Mouse (Mus musculus) spleen, adult 12 weeks (tissue): ENCODE data around the gene 1700003F12Rik.

Experiments
- DNase-seq: peaks from one replicate; pipeline ENCODE4 v3.0.0; 2022; ENCODE audit warnings: low spot score

1700003F12Rik gene

DNA sequence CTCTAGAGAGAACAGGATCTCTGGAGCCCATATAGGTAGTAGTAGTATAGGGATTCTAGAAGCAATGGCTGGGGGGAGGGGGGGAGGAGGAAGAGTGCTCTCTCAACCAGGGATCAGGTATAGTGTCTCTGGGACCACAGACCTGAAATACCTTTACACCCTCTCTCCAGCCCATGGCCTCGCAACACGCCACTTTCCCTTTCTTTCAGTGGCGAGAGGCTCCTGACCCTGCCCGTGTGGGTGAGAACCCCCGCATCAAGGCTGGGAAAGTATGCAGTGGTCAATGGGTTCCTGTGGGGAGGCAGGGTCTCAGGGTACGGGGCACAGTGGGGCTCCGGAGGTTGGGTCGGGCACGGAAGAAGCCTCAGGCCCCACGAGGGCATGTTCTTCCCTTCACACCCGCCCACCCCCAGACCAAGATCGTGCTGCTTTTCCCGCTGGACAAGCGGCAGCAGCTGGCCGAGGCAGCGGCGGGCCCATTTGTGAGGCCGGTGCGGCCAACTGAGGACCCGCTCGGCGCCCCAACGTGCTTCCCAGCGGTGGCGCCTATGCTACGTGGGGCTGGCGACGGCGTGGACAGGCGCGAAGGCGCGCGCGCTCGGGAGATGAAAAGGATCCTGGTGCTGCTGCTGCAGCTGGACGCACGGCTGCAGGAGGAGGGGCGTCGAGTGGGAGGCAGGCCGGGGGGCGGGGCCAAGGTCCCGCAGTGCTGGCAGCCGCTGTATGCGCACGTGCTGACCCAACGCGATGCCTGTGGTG is 2.4 kb downstream of the 1700003F12Rik start:
- peak; percentile 31 for DNase-seq

DNA sequence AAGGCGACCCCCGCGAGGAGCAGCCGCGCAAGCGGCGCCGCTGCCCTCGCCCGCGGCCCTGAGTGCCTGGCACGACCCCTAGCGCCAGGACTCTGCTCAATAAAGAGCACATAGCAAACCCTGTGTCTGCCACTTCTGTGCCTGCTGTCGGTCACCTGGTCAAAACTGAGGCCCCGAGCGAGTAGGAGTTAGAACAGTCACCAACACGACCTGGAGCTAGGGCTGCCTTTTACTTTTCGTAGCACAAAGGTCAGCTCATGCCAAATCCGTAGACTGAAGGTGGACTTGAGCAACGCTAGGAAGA is 3.0 kb downstream of the 1700003F12Rik start:
- DNase-seq, result no peak

- no peak for DNase-seq
Measured at GRCm38 (mm10) chr2:154550937-154551336, 4.1 kb downstream of the 1700003F12Rik start.

- no peak for DNase-seq
Measured at GRCm38 (mm10) chr2:154551476-154551875, 4.6 kb downstream of the 1700003F12Rik start, which contains the start of gene Actl10. Actl10 (plus strand) TSS chr2:154551776.

GRCm38 (mm10) chr2:154551927-154552326 is 5.0 kb downstream of the 1700003F12Rik start:
- no peak for DNase-seq

- peak; percentile 30 for DNase-seq
Measured at GRCm38 (mm10) chr2:154552424-154552907, 5.6 kb downstream of the 1700003F12Rik start.

DNA sequence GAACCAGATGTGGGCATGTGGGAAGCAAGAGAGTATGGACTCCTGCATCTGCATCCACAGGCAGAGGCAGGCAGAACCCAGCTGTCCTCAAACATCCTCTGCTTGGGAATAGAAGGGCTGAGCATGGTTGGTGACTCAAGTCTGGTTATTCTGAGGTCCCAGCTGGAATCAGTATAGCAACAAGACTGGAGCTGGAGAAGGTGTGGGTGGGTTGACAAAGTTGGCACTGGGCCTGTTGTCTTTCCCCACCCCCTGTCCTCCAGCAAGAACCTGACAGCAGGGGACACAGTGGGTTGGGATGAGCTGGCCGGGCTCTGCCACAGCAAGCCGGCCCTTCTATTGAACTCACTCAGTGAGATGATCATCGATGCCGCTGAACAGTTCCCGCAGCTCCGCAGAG is 8.3 kb downstream of the 1700003F12Rik start:
- no peak for DNase-seq

DNA sequence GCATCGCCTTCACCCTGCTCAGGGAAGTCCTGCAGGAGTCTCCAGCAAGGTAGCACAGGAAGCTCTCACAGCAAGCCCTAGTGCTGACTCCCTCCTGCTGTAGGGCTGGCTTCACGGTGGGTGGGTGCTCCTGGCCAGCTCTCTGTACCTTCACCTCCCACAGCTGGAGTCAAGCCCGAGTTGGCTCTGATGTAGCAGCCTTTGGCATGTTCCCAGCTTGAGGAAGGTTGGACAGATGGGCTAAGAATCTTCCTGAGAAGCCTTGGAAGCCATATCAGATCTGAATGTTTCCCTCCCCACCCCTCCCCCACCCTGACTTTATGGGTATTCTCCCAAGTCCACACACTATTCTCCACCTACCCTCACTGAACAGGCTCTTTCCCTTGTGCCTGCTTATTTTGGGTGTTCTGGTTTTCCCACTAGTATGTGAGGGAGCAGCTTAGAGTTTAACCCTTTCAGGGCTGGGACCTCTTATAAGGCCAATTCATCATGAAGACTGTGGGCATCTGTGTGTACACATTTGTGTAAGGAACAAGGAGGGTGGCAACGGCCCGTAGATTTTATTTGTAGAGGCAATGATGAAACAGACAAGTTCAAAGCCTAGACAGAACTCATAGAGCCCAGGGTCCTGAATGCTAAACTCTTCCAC is 10.4 kb downstream of the 1700003F12Rik start:
- DNase-seq, result no peak

- DNase-seq, result peak; percentile 19
Measured at GRCm38 (mm10) chr2:154558264-154559039, 11.6 kb downstream of the 1700003F12Rik start, which contains the start of gene Necab3. Necab3 (minus strand) TSS chr2:154558890.

GRCm38 (mm10) chr2:154563612-154564170 is 16.8 kb downstream of the 1700003F12Rik start:
- DNase-seq, result no peak

DNA sequence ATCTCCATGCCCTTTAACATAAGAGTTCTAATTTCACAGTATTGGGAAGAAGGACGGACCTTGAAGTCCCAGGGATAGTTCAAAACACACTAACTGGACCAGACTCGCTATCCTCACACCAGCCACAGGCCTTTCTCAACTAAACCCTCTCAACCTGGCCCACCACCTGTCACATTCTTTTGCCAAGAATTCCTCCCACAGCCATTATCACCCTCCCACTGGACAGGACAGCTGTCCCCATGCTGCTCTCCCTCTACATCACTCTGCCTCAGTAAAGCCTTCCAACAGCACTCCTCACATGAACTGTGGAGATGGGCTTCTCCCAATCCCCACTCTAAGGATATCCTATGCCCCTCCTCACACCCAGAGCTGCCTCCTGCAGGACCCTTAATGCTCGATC is 18.7 kb downstream of the 1700003F12Rik start:
- DNase-seq, result no peak

DNA sequence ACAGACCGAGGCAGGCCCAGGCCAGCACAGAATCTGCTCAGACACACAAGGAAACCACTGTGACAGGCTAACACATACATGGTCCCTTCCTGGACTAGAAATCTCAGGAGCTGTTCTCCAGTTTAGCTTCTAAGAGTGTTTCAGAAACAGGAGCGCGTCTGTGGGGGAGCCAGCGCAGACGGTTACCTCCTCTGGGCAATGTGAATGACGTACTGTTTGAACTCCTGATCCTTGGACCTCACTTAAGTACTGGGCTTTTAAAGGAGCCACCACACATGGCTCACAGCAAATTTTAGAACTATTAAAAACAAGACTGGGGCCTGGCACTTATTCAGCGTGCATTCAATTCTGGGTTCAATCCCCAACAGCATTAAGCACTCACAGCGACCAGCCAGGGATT is 19.8 kb downstream of the 1700003F12Rik start:
- no peak for DNase-seq

DNA sequence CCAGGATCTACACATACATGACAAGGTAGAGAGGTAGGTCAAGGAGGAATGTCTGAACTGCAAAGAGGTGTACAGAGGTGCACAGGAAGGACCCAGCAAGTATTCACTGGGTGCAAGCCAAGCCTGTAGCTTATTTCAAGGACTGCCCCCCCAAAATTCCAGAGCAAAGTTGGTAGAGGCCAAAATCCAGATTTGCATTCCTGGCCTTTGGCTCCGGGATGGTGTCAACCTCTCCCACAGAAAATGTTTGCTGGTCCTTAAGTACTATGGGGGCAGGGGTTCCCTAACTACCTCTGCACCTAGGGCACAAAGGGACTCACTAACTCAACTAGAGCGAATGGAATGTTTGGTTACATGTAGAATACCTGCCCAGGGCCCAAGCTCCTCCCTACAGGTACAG is 20.9 kb downstream of the 1700003F12Rik start:
- no peak for DNase-seq

DNA sequence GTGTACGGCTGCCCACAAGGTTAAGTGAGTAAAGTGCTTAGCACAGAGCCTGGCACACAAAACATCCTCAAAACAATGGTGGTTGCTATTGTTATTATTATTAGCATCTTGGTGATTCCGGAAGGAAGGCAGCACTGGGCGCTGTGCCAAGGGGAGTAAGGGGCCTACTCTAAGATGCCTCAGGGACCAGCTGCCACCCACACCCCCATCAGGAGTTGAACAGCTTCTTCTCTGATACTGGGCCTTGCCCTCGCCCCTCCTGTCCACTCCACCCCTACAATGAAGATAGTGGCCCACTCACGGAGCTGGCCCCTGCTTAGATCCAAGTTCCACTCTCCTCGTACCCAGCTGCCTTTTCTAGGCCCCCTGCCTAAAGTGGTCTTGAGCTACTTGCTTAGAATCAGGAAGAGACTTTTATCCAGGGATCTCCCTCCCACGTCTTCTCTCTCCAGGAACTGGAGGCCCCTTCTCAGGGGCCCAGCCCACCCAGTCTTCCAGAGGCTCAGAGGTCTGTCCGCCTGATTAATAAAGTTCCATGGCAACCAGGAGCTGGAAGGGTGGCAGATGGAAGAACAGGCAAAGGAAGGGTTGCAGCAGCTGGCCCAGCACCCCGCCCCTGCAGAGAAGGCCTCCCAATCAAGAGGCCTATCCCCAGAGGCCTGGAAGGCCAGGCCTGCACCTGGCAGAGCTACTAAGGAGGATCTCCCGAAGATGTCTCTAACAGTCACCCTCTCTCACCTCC is 21.6 kb downstream of the 1700003F12Rik start:
- DNase-seq, result no peak

GRCm38 (mm10) chr2:154569071-154569748 is 22.3 kb downstream of the 1700003F12Rik start:
- DNase-seq, result peak; percentile 74

DNA sequence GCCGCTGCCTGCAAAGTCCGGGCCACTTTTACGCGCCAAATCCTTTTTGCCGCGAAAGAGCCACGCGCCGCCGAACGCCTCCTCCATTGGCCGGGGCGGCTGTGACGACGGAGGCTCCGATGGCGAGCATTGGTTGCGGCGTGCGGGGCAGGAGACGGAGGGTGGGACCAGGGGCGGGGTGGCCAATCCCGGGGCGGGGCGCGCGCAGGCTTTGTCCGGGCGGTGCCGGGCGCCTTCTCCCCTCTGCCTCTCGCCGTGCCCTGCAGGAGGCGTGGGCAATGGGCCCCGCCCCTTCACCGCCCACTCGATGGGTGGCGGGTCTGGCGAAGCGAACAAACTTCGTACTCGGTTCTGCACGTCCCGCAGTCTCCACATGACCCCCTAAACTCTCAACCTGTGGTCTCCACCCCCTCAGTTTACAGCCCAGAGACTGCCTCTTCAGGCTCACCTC is 23.0 kb downstream of the 1700003F12Rik start, which contains the start of gene E2f1:
Gene E2f1 (minus strand): TSS at position 57 of the 451 bp plus-strand sequence.
- peak; percentile 89 for DNase-seq

GRCm38 (mm10) chr2:154570666-154571065 is 23.8 kb downstream of the 1700003F12Rik start:
- DNase-seq, result no peak

- no peak for DNase-seq
Measured at GRCm38 (mm10) chr2:154571266-154571665, 24.4 kb downstream of the 1700003F12Rik start.

DNA sequence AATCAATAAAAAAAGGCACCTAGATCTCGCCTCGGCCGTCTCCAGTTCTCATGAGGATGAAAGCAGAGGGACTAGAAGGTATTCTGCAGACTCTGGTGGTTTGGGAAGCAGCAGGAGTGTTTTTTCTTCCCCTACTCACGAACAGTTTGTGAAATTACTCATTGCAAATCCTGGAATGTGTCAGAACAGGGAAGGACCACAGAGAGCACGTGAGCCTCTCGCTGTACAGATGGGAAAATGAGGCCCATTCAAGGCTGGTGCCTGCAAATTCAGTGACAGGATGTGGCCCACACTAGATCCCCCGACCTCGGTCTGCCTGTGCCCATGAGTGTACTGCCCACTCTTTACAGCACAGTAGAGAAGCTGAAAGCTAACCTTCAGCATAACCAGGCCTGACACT is 25.1 kb downstream of the 1700003F12Rik start:
- DNase-seq, result no peak

- no peak for DNase-seq
Measured at GRCm38 (mm10) chr2:154572996-154573395, 26.1 kb downstream of the 1700003F12Rik start.

GRCm38 (mm10) chr2:154574271-154574670 is 27.4 kb downstream of the 1700003F12Rik start:
- DNase-seq, result no peak
